Mouse (Mus musculus) C2C12 (cell line): ENCODE measurements around the gene Nol9. TPM values are rescaled to one million over a fixed set of nuclear protein-coding genes. Genes with fewer than 3 reads are reported as not detected.
A peak's percentile ranks its signal among the peaks of the same experiment; 100 is the strongest.

Source experiments
- H3K27me3 ChIP-seq: one replicate; pipeline ENCODE4 v1.6.1; 2011; ENCODE audit not compliant: control insufficient read depth, insufficient read depth, insufficient read length
- H3K36me3 ChIP-seq: one replicate; pipeline ENCODE4 v1.6.1; 2011; ENCODE audit not compliant: control insufficient read depth, insufficient read depth
- H3K4me3 ChIP-seq: one replicate; pipeline ENCODE4 v1.5.1; 2011; ENCODE audit warnings: mild to moderate bottlenecking, control low read depth; ENCODE audit not compliant: poor library complexity, insufficient read depth, severe bottlenecking
- H3K79me2 ChIP-seq: one replicate; pipeline ENCODE4 v1.6.1; 2011; ENCODE audit not compliant: control insufficient read depth, insufficient read depth
- H3K79me3 ChIP-seq: one replicate; pipeline ENCODE4 v1.6.1; 2011; ENCODE audit warnings: low read depth, control low read depth
- H3ac ChIP-seq: one replicate; pipeline ENCODE3; 2011; ENCODE audit warnings: low read depth; ENCODE audit not compliant: control insufficient read depth, insufficient read length
- CEBPB ChIP-seq: IDR thresholded peaks from one replicate; pipeline ENCODE4 v1.6.1; 2011; ENCODE audit warnings: low read depth, mild to moderate bottlenecking, control low read depth, moderate library complexity
- CTCF ChIP-seq: IDR thresholded peaks from one replicate; pipeline ENCODE4 v1.5.1; 2011; ENCODE audit not compliant: control insufficient read depth, insufficient read depth, insufficient read length
- FOSL1 ChIP-seq: IDR thresholded peaks from one replicate; pipeline ENCODE4 v1.8.0; 2011; ENCODE audit warnings: mild to moderate bottlenecking, low read length; ENCODE audit not compliant: poor library complexity, insufficient read depth, severe bottlenecking
- MAX ChIP-seq: IDR thresholded peaks from one replicate; pipeline ENCODE4 v1.6.1; 2011; ENCODE audit warnings: mild to moderate bottlenecking, control low read depth
- MYOD1 ChIP-seq: IDR thresholded peaks from one replicate; pipeline ENCODE4 v1.6.1; 2011; ENCODE audit warnings: low read depth; ENCODE audit not compliant: control insufficient read depth, insufficient read length
- MYOG ChIP-seq: IDR thresholded peaks from one replicate; pipeline ENCODE4 v1.6.1; 2011; ENCODE audit not compliant: control insufficient read depth, insufficient read length; ENCODE audit errors: extremely low read depth
- USF1 ChIP-seq: IDR thresholded peaks from one replicate; pipeline ENCODE4 v1.6.1; 2011; ENCODE audit warnings: low read depth, mild to moderate bottlenecking, control low read depth, moderate library complexity
- polyA plus RNA-seq: library from polyadenylated mRNA; unstranded; fragments of >200 nt; fragmentation: generic; extraction: Trizol; gene quantifications from one replicate; pipeline ENCODE4 v1.2.1, GENCODE M21; 2012; ENCODE audit warnings: missing spikeins

The Nol9 gene
- polyA plus RNA-seq, 1 experiment: 39.7 TPM

DNA sequence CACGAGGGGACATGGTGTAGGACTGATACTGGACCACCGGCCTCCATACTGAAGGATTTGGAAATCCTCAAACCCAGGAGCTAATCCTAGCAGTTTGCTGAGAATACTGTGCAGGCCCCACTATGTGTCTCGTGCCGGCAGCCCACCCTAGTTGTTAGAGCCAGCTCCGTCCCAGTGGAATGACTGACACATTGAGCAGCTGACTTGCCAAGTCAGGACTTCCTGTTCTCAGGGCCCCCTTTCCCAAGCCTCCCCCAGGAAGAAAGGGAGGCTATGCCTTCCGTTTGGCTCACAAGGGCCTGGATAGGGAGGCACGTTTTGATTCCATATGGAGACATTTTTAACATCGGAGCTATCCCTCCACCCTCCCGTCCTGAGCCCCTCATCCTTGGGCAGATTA, 51.1 kb downstream of the Nol9 start:
- no peak overlapping the region for H3ac ChIP-seq
- TF ChIP-seq CTCF: no peak

DNA sequence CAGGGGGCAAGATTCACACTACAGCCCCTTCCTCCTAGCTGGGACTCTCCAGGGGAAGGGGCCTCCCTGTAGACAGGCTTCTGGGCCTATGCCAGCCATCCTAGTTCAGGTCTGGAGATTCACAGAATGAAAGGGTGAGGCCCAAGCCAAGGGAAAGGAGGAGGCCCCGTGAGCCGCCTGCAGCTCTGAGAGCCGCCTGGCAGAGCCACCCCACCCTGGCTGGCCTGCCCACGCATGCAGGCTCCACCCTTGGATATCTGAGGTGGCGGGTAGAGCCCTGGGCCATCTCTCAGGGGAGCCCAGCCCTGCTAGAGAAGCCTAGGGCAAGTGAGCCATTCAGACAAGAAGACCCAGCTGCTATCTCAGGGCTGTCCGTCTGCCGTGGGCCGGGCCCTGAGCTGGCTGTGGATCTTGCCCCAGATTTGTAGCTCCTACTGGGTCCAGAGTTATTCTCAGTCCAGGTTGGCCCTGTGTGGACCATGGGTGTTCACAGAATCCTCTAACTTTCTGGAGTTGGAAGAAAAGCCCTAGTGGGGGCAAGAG, 53.7 kb downstream of the Nol9 start:
- H3K79me3 ChIP-seq: no peaks in the 10 kb centered on the region
- TF ChIP-seq USF1 (no peak), CEBPB (no peak), MYOD1 (no peak), CTCF (no peak), MYOG (no peak), MAX (no peak), FOSL1 (no peak)
- peaks cover 5% of the 10 kb centered on the region for H3K79me2 ChIP-seq
- no peak overlapping the region for H3K4me3 ChIP-seq
- H3ac ChIP-seq: peak overlapping the region; percentile 58
- H3K27me3 ChIP-seq: no peaks in the 10 kb centered on the region
- H3K36me3 ChIP-seq: no peaks in the 10 kb centered on the region

More for the DNA sequence above, 51.1 kb downstream of the Nol9 start:
- Histone ChIP-seq H3K36me3 (no peaks in the 10 kb centered on the region), H3K27me3 (no peaks in the 10 kb centered on the region), H3K79me3 (no peaks in the 10 kb centered on the region), H3K4me3 (no peak overlapping the region), H3K79me2 (peaks cover 15% of the 10 kb centered on the region)

DNA sequence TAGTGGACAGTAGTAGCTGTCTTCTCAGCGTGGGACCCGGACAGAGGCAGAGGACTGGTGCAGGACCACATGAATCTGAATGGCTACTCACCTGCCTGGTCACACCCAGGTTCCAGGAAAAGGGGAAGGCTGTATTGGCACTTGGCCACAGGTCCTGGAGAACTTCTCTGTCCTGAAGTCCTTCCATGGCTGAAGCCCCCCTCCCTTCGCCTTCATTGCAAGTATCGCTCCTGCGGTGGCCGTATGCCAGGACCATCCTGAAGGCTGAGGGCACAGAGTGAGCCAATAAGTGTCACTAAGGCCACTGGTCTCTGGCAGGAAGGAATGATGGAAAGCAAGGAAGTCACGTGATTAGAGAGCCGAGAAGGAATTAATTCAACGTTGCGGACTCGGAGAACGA, 55.1 kb downstream of the Nol9 start:
- TF ChIP-seq FOSL1 (no peak), MYOG (no peak), CTCF (no peak), MYOD1 (no peak), MAX (no peak), CEBPB (no peak), USF1 (no peak)
- Histone ChIP-seq H3K36me3 (no peaks in the 10 kb centered on the region), H3K4me3 (no peak overlapping the region), H3ac (no peak overlapping the region), H3K27me3 (no peaks in the 10 kb centered on the region), H3K79me2 (peaks cover 5% of the 10 kb centered on the region), H3K79me3 (no peaks in the 10 kb centered on the region)

DNA sequence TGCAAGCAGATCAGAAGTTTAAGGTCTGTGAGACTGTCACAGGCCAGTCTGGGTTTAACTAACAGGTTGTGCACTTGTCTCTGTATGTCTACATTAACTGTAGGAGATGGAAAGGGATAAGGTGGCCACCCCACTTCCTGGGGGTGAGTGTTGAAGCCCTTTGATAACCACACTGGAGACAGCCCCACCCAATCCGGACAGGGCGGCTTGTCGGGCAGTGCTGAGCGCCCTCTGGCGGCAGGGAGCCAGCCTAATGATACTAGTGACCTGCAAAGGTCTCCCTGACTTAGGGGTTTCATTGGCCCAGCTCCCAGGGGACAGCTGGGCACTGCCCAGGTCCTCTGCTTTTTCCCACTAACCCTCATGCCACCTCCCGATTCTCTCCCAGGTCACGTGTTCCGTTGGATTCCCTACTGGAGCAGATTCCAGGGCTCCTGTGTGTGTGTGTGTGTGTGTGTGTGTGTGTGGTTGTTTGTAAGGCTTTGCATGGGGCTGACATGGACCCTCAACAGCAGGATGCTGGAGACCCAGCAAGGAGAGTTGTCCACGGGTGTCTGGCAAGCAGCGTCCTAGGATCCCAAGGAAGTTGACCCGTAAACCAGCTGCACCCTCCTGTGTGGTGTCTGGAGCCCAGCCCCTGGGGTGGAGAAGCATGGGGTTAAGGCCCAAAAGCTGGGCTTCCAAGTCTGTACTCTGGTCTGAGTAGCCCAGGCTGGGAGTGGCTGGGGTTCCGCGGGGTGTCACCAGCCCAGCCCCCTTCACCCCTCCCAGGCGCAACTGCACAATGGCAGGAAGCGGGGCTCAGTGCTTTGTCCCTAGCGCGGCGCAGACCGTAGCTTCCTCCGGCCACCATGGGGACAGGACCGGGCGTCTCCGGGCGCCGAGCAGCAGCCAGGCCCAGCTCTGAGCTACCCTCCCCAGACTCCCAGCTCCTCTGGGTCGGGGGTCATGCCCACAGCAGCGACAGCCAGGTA, 57.1 kb downstream of the Nol9 start:
- Histone ChIP-seq H3K27me3 (no peaks in the 10 kb centered on the region), H3K79me2 (peaks cover 5% of the 10 kb centered on the region), H3K79me3 (no peaks in the 10 kb centered on the region), H3ac (no peak overlapping the region), H3K4me3 (no peak overlapping the region), H3K36me3 (no peaks in the 10 kb centered on the region)
- TF ChIP-seq CTCF (peak; percentile 95), FOSL1 (no peak), USF1 (peak; percentile 11)

DNA sequence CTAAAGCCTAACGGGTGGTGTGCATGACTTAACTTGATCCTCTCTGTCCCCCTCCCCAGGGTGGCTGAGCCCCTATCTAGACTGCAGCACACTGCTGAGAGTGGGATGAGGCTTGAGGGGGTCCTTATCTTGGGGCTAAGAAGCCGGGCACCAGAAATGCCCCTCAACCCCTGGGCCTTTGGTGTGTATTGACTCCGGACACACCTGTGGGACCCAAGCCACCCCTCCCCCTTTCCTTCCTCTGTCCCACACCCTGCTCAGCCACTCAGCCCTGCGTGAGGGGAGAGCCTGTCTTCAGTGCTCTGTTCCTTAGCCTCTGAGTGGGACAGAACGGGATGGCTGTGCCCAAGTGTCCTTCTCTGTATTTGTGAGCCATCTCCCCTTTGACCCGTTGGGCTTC, 57.8 kb downstream of the Nol9 start:
- Histone ChIP-seq H3K27me3 (no peaks in the 10 kb centered on the region), H3K4me3 (no peak overlapping the region)

More for the DNA sequence above, 57.8 kb downstream of the Nol9 start:
- no peaks in the 10 kb centered on the region for H3K36me3 ChIP-seq
- no peak overlapping the region for H3ac ChIP-seq
- peaks cover 5% of the 10 kb centered on the region for H3K79me2 ChIP-seq
- H3K79me3 ChIP-seq: no peaks in the 10 kb centered on the region
- TF ChIP-seq CEBPB (no peak), MYOD1 (no peak), MAX (no peak), MYOG (no peak)
